Mouse (Mus musculus) CH12.LX (cell line): ENCODE data around the gene Nup153. TPM values are rescaled to one million over a fixed set of nuclear protein-coding genes. Genes with fewer than 3 reads are reported as not detected.

Experiments used
- DNase-seq: peaks from one replicate; pipeline ENCODE4 v3.0.0-alpha.2; 2013; ENCODE audit errors: extremely low read depth
- H3K27ac ChIP-seq: 2 replicates; pipeline ENCODE4 v1.5.1; 2012; ENCODE audit warnings: low read depth, mild to moderate bottlenecking, control low read depth, moderate library complexity; ENCODE audit not compliant: insufficient read depth
- H3K27me3 ChIP-seq: replicated peaks from 2 replicates; pipeline ENCODE3; 2012; ENCODE audit warnings: inconsistent platforms
- H3K36me3 ChIP-seq, 2 experiments: replicated peaks in 1 of 2; 2 replicates each; pipeline versions ENCODE3 to v1.6.1; 2012; ENCODE audit warnings: inconsistent platforms in 1 of 2, low read length in 1 of 2, mild to moderate bottlenecking in 1 of 2, mixed read lengths in 1 of 2, moderate library complexity in 1 of 2; ENCODE audit not compliant: control insufficient read depth in 1 of 2, insufficient read depth in 1 of 2
- H3K4me1 ChIP-seq, 2 experiments: 2 replicates each; pipeline ENCODE4 v1.6.1; 2012; ENCODE audit warnings: inconsistent platforms in 1 of 2, moderate library complexity in 1 of 2; ENCODE audit not compliant: insufficient read depth in 2 of 2, control insufficient read depth in 1 of 2
- H3K4me2 ChIP-seq: 2 replicates; pipeline ENCODE4 v1.6.1; 2012; ENCODE audit warnings: low read depth, mild to moderate bottlenecking, control low read depth; ENCODE audit not compliant: poor library complexity, insufficient read depth, severe bottlenecking
- H3K4me3 ChIP-seq, 3 experiments: fragments of 150-350 bp in 1 of 3; sonication (generic) in 1 of 3; replicated peaks in 1 of 3; 2 replicates each; pipeline versions ENCODE3 to v1.5.1; 2011 to 2012; ENCODE audit warnings: low read depth in 2 of 3, low read length in 2 of 3, mild to moderate bottlenecking in 2 of 3, moderate library complexity in 2 of 3, control low read depth in 1 of 3, improper control_type of control experiment in 1 of 3, inconsistent platforms in 1 of 3, mixed read lengths in 1 of 3; ENCODE audit not compliant: poor library complexity in 1 of 3
- H3K79me2 ChIP-seq: replicated peaks from 2 replicates; pipeline ENCODE4 v1.6.1; 2012; ENCODE audit warnings: mild to moderate bottlenecking, moderate library complexity; ENCODE audit not compliant: control insufficient read depth, poor library complexity, insufficient read depth, severe bottlenecking; ENCODE audit errors: extremely low read depth
- H3K9ac ChIP-seq: 2 replicates; pipeline ENCODE4 v1.6.1; 2012; ENCODE audit warnings: low read depth, mild to moderate bottlenecking, control low read depth, moderate library complexity; ENCODE audit not compliant: insufficient read depth
- H3K9me3 ChIP-seq: replicated peaks from 2 replicates; pipeline ENCODE3; 2012; ENCODE audit warnings: low read length, inconsistent platforms, mixed read lengths
- BHLHE40 ChIP-seq: IDR thresholded peaks from 2 replicates; pipeline ENCODE4 v1.6.1; 2011; ENCODE audit warnings: mild to moderate bottlenecking, low read depth, low read length, improper control_type of control experiment
- CHD1 ChIP-seq: IDR thresholded peaks from 2 replicates; pipeline ENCODE4 v1.6.1; 2012; ENCODE audit warnings: low read depth, low read length, improper control_type of control experiment, inconsistent platforms
- CTCF ChIP-seq, 2 experiments: IDR thresholded peaks in 1 of 2; conservative IDR thresholded peaks in 1 of 2; 2 replicates each; pipeline ENCODE4 v1.5.1; 2011 to 2012; ENCODE audit warnings: low read depth in 2 of 2, low read length in 2 of 2, improper control_type of control experiment in 1 of 2, inconsistent platforms in 1 of 2, mild to moderate bottlenecking in 1 of 2, moderate library complexity in 1 of 2
- E2F4 ChIP-seq: IDR thresholded peaks from 2 replicates; pipeline ENCODE4 v1.6.1; 2011; ENCODE audit warnings: low read depth, low read length, improper control_type of control experiment; ENCODE audit not compliant: insufficient replicate concordance
- ELF1 ChIP-seq: IDR thresholded peaks from 2 replicates; pipeline ENCODE4 v1.6.1; 2014; ENCODE audit warnings: low read depth, mild to moderate bottlenecking, inconsistent platforms, low read length, improper control_type of control experiment
- EP300 ChIP-seq: IDR thresholded peaks from 2 replicates; pipeline ENCODE4 v1.6.1; 2011; ENCODE audit warnings: low read length, improper control_type of control experiment
- ETS1 ChIP-seq: conservative IDR thresholded peaks from 2 replicates; pipeline ENCODE4 v1.6.1; 2012; ENCODE audit warnings: low read depth, mild to moderate bottlenecking, inconsistent platforms, low read length, improper control_type of control experiment, moderate library complexity
- GABPA ChIP-seq: IDR thresholded peaks from 2 replicates; pipeline ENCODE4 v1.6.1; 2012; ENCODE audit warnings: low read depth, low read length, improper control_type of control experiment, inconsistent platforms; ENCODE audit not compliant: insufficient replicate concordance
- HCFC1 ChIP-seq: IDR thresholded peaks from 2 replicates; pipeline ENCODE4 v1.6.1; 2012; ENCODE audit warnings: low read depth, mild to moderate bottlenecking, inconsistent platforms, low read length, improper control_type of control experiment
- IRF4 ChIP-seq: IDR thresholded peaks from 2 replicates; pipeline ENCODE4 v1.6.1; 2014; ENCODE audit warnings: low read depth, mild to moderate bottlenecking, inconsistent platforms, low read length, improper control_type of control experiment
- JUN ChIP-seq: IDR thresholded peaks from 2 replicates; pipeline ENCODE4 v1.6.1; 2011; ENCODE audit warnings: low read depth, mild to moderate bottlenecking, low read length, improper control_type of control experiment, moderate library complexity; ENCODE audit not compliant: insufficient read depth
- JUND ChIP-seq: conservative IDR thresholded peaks from 2 replicates; pipeline ENCODE4 v1.6.1; 2011; ENCODE audit warnings: low read depth, low read length, improper control_type of control experiment
- MAFK ChIP-seq: IDR thresholded peaks from 2 replicates; pipeline ENCODE4 v1.6.1; 2011; ENCODE audit warnings: low read length, improper control_type of control experiment; ENCODE audit not compliant: insufficient replicate concordance
- MAZ ChIP-seq: IDR thresholded peaks from 2 replicates; pipeline ENCODE4 v1.6.1; 2012; ENCODE audit warnings: low read depth, mild to moderate bottlenecking, inconsistent platforms, low read length, improper control_type of control experiment, moderate library complexity
- MEF2A ChIP-seq: IDR thresholded peaks from 2 replicates; pipeline ENCODE4 v1.6.1; 2014; ENCODE audit warnings: low read depth, mild to moderate bottlenecking, inconsistent platforms, low read length, improper control_type of control experiment, borderline replicate concordance
- MYC ChIP-seq: IDR thresholded peaks from 2 replicates; pipeline ENCODE4 v1.6.1; 2011; ENCODE audit warnings: low read depth, mild to moderate bottlenecking, improper control_type of control experiment, low read length
- NELFE ChIP-seq: IDR thresholded peaks from 2 replicates; pipeline ENCODE4 v1.6.1; 2011; ENCODE audit warnings: low read depth, low read length, improper control_type of control experiment
- PAX5 ChIP-seq: IDR thresholded peaks from 2 replicates; pipeline ENCODE4 v1.6.1; 2012; ENCODE audit warnings: low read length, inconsistent platforms, mixed read lengths
- POLR2A ChIP-seq: IDR thresholded peaks from 2 replicates; pipeline ENCODE4 v1.6.1; 2011; ENCODE audit warnings: low read depth, mild to moderate bottlenecking, improper control_type of control experiment, low read length
- POLR2AphosphoS2 ChIP-seq: IDR thresholded peaks from 2 replicates; pipeline ENCODE4 v1.6.1; 2011; ENCODE audit warnings: low read depth, low read length, improper control_type of control experiment
- SIN3A ChIP-seq: IDR thresholded peaks from 2 replicates; pipeline ENCODE4 v1.6.1; 2012; ENCODE audit warnings: low read length, improper control_type of control experiment, inconsistent platforms
- TBP ChIP-seq: conservative IDR thresholded peaks from 2 replicates; pipeline ENCODE4 v1.6.1; 2011; ENCODE audit warnings: low read depth, low read length, improper control_type of control experiment
- TCF12 ChIP-seq: IDR thresholded peaks from 2 replicates; pipeline ENCODE4 v1.6.1; 2014; ENCODE audit warnings: low read depth, mild to moderate bottlenecking, inconsistent platforms, low read length, improper control_type of control experiment
- UBTF ChIP-seq: IDR thresholded peaks from 2 replicates; pipeline ENCODE4 v1.6.1; 2012; ENCODE audit warnings: low read depth, mild to moderate bottlenecking, inconsistent platforms, low read length, improper control_type of control experiment, moderate library complexity
- USF1 ChIP-seq: IDR thresholded peaks from 2 replicates; pipeline ENCODE4 v1.6.1; 2014; ENCODE audit warnings: low read depth, mild to moderate bottlenecking, inconsistent platforms, low read length, improper control_type of control experiment
- USF2 ChIP-seq: conservative IDR thresholded peaks from 2 replicates; pipeline ENCODE4 v1.6.1; 2011; ENCODE audit warnings: low read depth, low read length, improper control_type of control experiment
- ZC3H11A ChIP-seq: IDR thresholded peaks from 2 replicates; pipeline ENCODE4 v1.6.1; 2012; ENCODE audit warnings: low read depth, mild to moderate bottlenecking, inconsistent platforms, low read length, improper control_type of control experiment
- ZKSCAN1 ChIP-seq: IDR thresholded peaks from 2 replicates; pipeline ENCODE4 v1.6.1; 2012; ENCODE audit warnings: low read depth, inconsistent platforms, low read length, improper control_type of control experiment, borderline replicate concordance
- ZMIZ1 ChIP-seq: IDR thresholded peaks from 2 replicates; pipeline ENCODE4 v1.6.1; 2012; ENCODE audit warnings: low read depth, mild to moderate bottlenecking, inconsistent platforms, low read length, improper control_type of control experiment
- dilution Hi-C: fragments of 300-500 bp; cut with MboI; formaldehyde crosslinking; loops from 2 replicates; pipeline ENCODE4 v1.14.3; 2020; ENCODE audit warnings: low sequenced_read_pairs; ENCODE audit not compliant: extremely low pct_unique_long_range_greater_than_20kb, extremely low pct_ligation_motif_present
- in situ Hi-C: fragments of 300-500 bp; cut with MboI; formaldehyde crosslinking; loops from 3 replicates; pipeline ENCODE4 v1.14.3; 2019; ENCODE audit warnings: low sequenced_read_pairs, low pct_ligation_motif_present, low pct_unique_long_range_greater_than_20kb, mixed read lengths
- polyA plus RNA-seq: library from polyadenylated mRNA; unstranded; fragments of >175 nt; gene quantifications from 2 replicates; pipeline ENCODE4 v1.2.1, GENCODE M21; 2012; ENCODE audit warnings: low read depth; ENCODE audit not compliant: insufficient read length
- total RNA-seq, 2 experiments: library from RNA; depleted of rRNA; stranded (reverse); fragments of 300-350 nt in 1 of 2; fragments of >200 nt in 1 of 2; gene quantifications; 2 replicates each; pipeline ENCODE4 v1.2.3; 2012 to 2014

Gene Nup153
- total and polyA plus RNA-seq, 3 experiments = 60.6 to 118 (median 91.5) TPM

GRCm38 (mm10) chr13:46737482-46737881 is 9.7 kb upstream of the Nup153 start:
- H3K27ac ChIP-seq = no peak overlapping the region
- DNase-seq = no peak
- H3K9me3 ChIP-seq = no peaks in the 10 kb centered on the region
- TF ChIP-seq E2F4 (no peak), SIN3A (no peak), JUN (no peak), TBP (no peak), MAFK (no peak), ZC3H11A (no peak), ZMIZ1 (no peak), ELF1 (no peak), JUND (no peak), MYC (no peak), UBTF (no peak), USF1 (no peak), POLR2A (no peak), ZKSCAN1 (no peak), PAX5 (no peak)
- TF ChIP-seq, all 38 proteins: peak for 0
- Histone ChIP-seq H3K4me1 (peaks cover 4 to 23% of the 10 kb centered on the region in 2 experiments; a peak in 2 of 4 replicates), H3K4me2 (no peak overlapping the region), H3K9ac (no peak overlapping the region), H3K36me3 (no peaks in the 10 kb centered on the region), H3K79me2 (no peaks in the 10 kb centered on the region), H3K27me3 (no peaks in the 10 kb centered on the region), H3K4me3 (no peak overlapping the region)
- dilution Hi-C loops = no loop called here
- in situ Hi-C loops = no loop called here

- in situ Hi-C loops (no loop called here), dilution Hi-C loops (no loop called here)
- Histone ChIP-seq H3K4me3 (peak overlapping the region; percentile 62 to 66 (median 66)), H3K27me3 (no peaks in the 10 kb centered on the region), H3K36me3 (no peaks in the 10 kb centered on the region), H3K27ac (no peak overlapping the region), H3K9ac (peak overlapping the region; percentile 41), H3K4me1 (peaks cover 4 to 23% of the 10 kb centered on the region in 2 experiments; a peak in 2 of 4 replicates), H3K9me3 (no peaks in the 10 kb centered on the region), H3K79me2 (no peaks in the 10 kb centered on the region), H3K4me2 (peak overlapping the region; percentile 60)
- no peak for DNase-seq
- TF ChIP-seq EP300 = no peak
- no peak for TF ChIP-seq MYC
- TF ChIP-seq MAZ = no peak
- no peak for TF ChIP-seq ETS1
- TF ChIP-seq NELFE = no peak
- no peak for TF ChIP-seq MAFK
- TF ChIP-seq BHLHE40 = no peak
- TF ChIP-seq USF1 = no peak
- no peak for TF ChIP-seq ZC3H11A
- no peak for TF ChIP-seq MEF2A
- TF ChIP-seq HCFC1 = no peak
- no peak for TF ChIP-seq TBP
- TF ChIP-seq USF2 = no peak
- no peak for TF ChIP-seq POLR2AphosphoS2
- no peak for TF ChIP-seq CHD1
- TF ChIP-seq TCF12 = no peak
- TF ChIP-seq GABPA = no peak
- TF ChIP-seq CTCF (conservative IDR thresholded peaks at IDR 0.05 in 1 of 2, IDR thresholded peaks at IDR 0.05 in 1 of 2; ENCODE audit: low read depth in 2 of 2, low read length in 2 of 2) = no peak
- no peak for TF ChIP-seq IRF4
- no peak for TF ChIP-seq PAX5
Measured at GRCm38 (mm10) chr13:46736479-46736865, 8.7 kb upstream of the Nup153 start.
